Mouse (Mus musculus) neutrophil, adult 5-6 weeks (primary cell): Measurements from ENCODE around the gene Pnkp. TPM values are rescaled to one million over a fixed set of nuclear protein-coding genes. Genes with fewer than 3 reads are reported as not detected.

Experiments
- ATAC-seq: fragments of 151-379, 151-347 bp; 2 replicates; pipeline ENCODE4 v1.8.0; 2017; ENCODE audit warnings: mild to moderate bottlenecking, moderate TSS enrichment; ENCODE audit not compliant: insufficient number of reproducible peaks, poor library complexity, low FRiP score, severe bottlenecking; ENCODE audit errors: extremely low read depth
- total RNA-seq: library from RNA; stranded (forward); fragments of 200-1000 nt; gene quantifications from 2 replicates; pipeline ENCODE4 v1.2.3, GENCODE M21; 2017

Pnkp gene
- total RNA-seq, 1 experiment from 2014 or later, result 95.7 TPM

DNA sequence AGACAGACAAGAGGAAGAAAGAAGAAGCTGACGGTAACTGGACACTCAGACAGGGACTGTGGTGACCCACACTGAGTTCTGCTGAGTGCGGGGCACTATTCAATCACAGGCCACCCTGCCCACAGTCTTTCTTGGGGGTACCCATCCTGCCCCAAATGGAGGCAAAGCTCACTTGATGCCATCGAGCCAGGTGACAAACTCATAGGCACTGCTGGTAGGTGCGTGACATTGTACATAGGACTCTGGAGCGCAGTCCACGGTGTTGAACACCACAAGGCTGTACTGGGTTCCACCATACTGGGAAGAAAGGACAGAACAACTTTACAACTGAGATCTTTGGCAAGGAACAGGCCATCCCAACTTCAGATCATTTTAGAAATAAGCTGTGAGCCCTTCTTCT is 34.7 kb downstream of the Pnkp start:
- no peak for ATAC-seq

DNA sequence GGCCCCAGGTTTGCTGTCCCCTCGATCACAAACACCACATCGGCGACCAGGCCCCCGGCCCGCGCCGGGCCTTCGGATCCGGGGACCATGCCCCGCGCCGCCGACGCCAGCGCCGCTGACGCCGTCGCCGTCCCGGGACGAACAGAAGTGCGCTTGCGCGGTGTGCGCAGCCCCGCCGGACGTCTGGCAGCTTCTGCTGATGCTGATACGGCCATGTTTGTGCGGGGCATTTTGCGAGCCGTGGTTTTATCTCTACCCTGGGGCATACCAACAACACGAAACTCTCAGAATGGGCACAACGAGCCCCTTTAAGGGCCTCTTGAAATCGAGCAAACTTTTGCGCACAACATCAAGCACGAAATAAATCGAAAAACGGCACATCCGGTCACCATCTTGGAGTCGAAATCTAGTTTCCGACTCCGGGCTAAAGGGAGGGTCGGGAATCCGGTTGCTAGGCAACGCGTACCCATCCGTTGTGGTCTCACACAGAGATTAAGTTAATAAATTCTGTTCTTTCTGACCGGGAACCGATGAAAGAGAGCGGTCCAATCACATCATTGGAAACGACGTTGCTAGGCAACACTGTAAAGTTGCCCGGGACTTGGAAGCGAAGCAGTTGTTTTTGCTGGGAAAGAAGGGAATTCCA is 35.5 kb downstream of the Pnkp start, which contains the start of gene Med25:
Med25 (minus strand) TSS at position 437 of the 646 bp plus-strand sequence.
- peak; percentile 43; the same call in 1 of the 2 replicates for ATAC-seq

DNA sequence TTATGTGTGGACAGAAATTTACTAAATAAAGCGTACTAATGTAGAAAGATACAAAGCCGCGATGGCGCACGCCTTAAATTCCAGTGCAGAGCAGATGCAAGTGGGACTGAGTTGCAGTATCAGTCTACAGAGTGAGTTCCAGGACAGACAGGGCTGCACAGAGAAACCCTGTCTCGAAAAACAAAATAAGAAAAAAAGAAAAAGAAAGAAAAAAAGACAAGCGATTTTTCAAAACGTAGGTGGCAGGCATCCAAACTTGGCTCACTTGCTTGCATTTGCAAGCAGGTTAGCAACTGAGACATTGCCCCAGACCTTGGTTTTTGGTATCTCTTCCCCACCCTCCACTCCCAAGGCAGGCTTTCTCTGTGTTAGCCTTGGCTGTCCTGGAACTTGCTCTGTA is 36.3 kb downstream of the Pnkp start:
- ATAC-seq, result no peak

DNA sequence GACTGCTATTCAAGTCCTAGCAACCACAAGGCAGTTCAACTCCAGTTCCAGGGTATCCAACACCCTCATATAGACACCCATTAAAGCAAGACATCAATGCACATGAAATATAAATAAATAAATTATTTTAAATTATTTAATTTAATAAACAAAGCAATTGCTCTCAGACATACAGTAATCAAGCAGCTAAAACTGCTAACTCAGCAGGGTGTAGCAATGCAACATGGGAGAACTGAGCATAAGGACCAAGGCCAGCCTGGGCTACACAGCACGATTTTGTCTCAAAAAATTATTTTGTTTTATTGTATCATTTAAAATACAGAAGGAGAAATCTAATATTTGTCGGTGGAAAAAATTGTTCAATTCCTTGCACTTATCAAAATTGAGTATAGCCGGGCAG is 37.2 kb downstream of the Pnkp start:
- ATAC-seq, result no peak

DNA sequence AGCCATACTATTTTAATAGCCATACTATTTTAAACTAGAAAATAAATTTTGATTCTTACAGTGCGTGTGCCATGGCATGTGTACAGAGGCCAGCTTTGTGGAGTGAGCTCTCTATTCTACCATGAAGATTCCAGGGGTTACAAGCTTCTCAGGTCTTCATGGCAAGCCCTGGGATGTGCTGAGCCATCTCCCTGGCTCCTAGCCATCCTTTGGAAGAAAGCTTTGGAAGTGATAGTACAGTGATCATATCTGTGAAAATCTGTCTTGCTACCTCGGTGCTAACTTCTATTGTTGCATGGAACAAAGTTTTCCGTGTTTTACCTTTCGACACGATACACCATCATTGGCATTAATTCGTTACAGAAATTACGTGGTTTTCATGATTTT is 38.3 kb downstream of the Pnkp start:
- ATAC-seq, result no peak

DNA sequence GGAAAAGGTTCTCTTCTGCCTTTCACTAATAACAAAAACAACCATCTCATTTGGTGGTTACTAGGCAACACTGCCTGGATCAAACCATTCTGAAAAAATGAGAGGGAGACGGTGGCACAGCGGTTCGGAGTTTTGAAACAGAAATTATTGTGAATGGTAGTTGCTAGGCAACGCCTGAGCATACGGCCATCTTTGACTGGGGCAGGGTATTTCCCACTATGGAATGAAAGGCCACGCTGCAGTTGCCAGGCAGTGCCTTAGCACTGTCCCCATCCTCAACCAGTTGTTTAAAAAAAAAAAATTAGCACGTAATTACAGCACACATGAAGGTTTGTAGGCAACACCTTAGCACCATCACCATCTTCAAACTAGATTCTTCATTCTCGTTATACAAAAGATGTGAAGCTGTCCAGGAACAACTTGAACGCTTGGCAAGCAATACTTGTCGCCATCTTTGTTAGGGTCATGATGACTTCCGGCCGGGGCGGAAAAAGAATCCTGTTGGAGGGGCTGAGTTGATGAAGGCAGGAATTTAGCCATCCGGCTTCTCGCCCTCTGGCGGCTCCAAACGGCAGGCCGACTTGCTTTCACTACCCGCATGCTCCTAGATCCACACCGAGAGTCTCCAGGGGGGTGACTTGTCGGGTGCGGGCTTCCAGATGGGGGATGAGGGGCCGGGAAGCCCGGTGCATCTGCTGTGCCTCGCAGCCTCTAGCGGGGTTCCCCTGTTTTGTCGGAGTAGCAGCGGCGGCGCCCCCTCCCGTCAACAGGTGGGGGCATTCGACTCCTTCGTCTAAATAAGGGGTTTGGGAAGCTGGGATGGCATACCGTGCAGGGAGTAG is 38.9 kb downstream of the Pnkp start, which contains the start of gene Fuz:
Fuz (plus strand) TSS at position 487 of the 842 bp plus-strand sequence.
- peak; percentile 70 for ATAC-seq

DNA sequence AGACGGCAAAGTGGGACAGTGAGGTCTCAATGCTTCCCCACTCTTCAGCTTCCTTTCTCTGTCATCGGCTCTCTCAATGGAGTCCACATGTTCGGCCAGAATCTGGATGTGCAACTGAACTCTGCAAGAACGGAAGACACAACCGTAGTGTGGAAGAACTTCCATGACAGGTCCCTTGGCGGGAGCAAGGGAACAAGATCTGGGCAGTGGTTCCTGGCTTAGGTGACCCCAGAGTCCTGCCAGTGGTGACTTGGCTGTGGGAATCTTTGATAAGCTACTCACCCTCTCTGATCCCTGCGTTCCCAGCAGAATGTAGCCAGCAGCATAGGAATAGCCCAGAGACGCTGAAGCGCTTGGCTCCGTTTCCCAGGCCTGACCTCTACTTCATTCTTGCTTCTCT is 39.6 kb downstream of the Pnkp start:
- no peak for ATAC-seq

DNA sequence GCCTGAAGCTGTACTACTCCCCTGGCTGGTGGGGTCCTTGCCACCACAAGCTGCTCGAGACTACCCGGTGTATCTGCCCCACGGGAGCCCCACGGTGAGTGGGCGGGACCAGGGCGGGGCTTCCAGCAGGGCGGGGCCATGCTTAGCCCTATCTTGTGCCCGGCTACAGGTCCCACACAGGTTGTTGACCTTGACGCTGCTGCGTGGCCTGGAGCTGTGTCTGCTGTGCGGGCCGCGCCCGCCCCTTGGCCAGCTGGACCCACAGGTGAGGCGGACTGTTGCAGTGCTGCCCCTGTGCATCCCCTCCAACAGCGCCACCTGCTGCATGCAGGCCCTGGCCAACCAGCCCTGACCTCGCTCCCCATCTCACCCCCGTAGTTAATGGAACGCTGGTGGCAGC is 41.7 kb downstream of the Pnkp start:
- ATAC-seq, result no peak

DNA sequence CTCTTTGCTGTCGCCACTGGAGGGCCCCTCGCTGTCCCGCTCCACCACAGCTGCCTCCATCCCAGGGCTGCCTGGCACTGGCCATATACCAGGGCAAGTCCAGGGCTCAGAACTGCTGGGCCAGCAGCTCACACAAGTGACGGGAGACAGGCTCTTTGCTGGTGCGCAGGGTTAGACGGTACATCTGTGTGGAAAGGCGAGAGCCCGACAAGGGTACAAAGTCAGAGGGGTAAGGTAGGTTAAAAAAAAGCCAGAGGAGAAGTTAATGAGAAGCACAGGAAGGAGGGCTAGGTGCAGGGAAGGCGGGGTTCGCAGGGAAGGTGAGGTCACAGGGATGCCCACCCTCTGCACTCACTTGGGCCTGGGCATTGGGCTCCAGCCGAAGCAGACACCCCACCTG is 43.7 kb downstream of the Pnkp start:
- ATAC-seq, result no peak

DNA sequence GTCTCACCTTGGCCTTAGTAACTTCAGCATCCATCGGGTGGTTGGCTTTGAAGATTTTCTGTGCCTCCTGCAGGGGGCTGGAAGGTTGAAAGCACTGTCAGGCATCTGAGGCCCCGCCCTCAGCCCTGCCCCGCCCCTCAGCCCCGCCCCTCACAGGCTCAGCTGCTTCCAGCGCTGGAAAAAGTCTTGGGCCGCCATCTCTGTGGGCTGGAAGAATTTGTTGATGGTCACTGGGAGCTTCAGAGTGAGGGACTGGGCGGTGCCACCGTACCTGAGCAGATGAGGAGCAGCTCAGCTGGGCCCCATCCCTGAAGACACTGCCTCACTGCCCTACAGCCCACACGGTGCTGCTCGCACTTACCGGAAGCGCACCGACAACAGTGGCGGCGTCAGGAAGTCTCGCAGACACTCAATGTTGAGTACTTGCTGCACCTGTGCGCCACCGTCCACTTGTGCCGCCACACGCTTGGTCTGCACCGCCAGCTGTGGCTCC is 44.3 kb downstream of the Pnkp start:
- ATAC-seq, result peak; percentile 55

DNA sequence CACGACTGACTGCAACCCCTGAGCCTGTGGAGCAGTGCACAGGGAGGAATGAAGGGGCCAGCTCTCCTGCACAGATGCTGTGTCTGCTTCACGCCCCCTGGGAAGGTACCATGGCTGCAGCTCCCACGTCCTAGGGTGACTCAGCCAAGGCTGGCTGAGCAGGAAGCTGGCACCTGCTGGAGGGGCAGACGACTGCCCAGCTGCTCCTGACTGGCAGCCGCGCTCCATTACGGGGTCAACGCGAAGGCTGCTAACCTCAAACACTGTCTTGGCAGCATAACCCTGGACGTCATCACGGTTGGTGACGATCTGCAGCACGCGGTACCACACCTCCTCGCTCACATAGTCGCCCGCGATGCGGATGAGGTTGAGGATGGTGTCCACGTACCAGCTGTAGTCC is 48.5 kb downstream of the Pnkp start:
- no peak for ATAC-seq

DNA sequence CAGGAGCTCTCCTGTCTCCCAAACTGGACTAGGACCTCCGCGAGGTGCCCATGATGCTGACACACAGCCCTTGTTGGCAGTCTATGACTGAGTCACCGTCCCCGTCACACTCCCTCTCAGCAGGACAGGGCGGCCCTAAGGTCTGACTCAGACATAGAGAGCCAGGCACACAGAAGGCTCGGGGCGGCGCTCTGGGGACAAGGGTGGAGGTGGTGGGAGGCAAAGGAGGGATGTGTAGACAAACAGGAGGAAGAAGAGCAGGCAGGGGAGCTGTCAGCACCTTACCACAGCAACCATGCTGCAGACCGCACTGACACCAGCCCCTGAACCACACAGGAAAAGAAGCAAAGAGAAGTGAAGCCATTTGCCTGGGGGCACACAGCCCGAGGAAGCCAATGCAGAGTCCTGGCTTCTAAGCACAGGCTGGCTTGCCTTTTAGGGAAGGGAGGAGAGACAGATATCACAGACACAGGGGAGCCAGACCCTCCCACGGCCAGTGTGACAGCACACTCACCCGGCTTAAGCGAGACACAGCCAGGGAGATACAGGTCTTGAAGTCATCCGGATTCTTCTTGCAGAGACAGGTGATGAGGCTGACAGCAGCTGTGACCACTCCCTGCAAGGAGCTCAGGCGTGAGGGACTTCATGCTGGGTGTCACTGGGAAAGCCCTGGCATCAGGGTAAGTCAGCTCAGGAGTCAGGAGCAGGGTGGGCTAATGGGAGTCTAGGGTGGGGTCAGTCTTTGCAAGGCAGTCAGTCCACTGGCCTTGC is 52.0 kb downstream of the Pnkp start:
- ATAC-seq, result no peak

Other genes starting within 250 kb of the Pnkp start
- gene Myh14, start 186.3 kb upstream of the Pnkp start, total RNA-seq, result not detected in 2 replicates
- not detected in 2 replicates for gene Izumo2, start 148.4 kb upstream of the Pnkp start, total RNA-seq
- gene Vrk3, start 108.7 kb upstream of the Pnkp start, total RNA-seq, result 49.1 and 52.8 TPM in 2 replicates
- 0.98 and 1.5 TPM in 2 replicates for gene Zfp473, start 106.1 kb upstream of the Pnkp start, total RNA-seq
- 40.6 and 42.0 TPM in 2 replicates for gene Nup62, start 41.1 kb upstream of the Pnkp start, total RNA-seq
- gene Il4i1, start 40.8 kb upstream of the Pnkp start, total RNA-seq, result 25.3 and 28.3 TPM in 2 replicates
- 1.3 and 1.8 TPM in 2 replicates for gene Atf5, start 40.5 kb upstream of the Pnkp start, total RNA-seq
- 26.4 and 37.0 TPM in 2 replicates for gene Akt1s1, start 8.1 kb upstream of the Pnkp start, total RNA-seq
- 62.0 and 73.8 TPM in 2 replicates for gene Tbc1d17, start 8.1 kb upstream of the Pnkp start, total RNA-seq
- 5.2 and 9.7 TPM in 2 replicates for gene Ptov1, start 12.6 kb downstream of the Pnkp start, total RNA-seq
- 23.5 and 26.8 TPM in 2 replicates for gene Med25, start 35.6 kb downstream of the Pnkp start, total RNA-seq
- 22.1 and 29.9 TPM in 2 replicates for gene Fuz, start 38.9 kb downstream of the Pnkp start, total RNA-seq
- 23.9 and 29.8 TPM in 2 replicates for gene Ap2a1, start 72.4 kb downstream of the Pnkp start, total RNA-seq
- not detected in 2 replicates for gene Tsks, start 86.1 kb downstream of the Pnkp start, total RNA-seq
- not detected in 2 replicates for gene Cpt1c, start 117.7 kb downstream of the Pnkp start, total RNA-seq
- 41.1 and 52.0 TPM in 2 replicates for gene Prmt1, start 129.4 kb downstream of the Pnkp start, total RNA-seq
- gene Irf3, start 140.5 kb downstream of the Pnkp start, total RNA-seq, result 216 and 230 TPM in 2 replicates
- 17.8 and 20.9 TPM in 2 replicates for gene Bcl2l12, start 141.6 kb downstream of the Pnkp start, total RNA-seq
- gene Scaf1, start 159.2 kb downstream of the Pnkp start, total RNA-seq, result 35.7 and 39.7 TPM in 2 replicates
- gene Rras, start 160.8 kb downstream of the Pnkp start, total RNA-seq, result 4.9 and 7.1 TPM in 2 replicates
- 7.6 and 10.2 TPM in 2 replicates for gene Prr12, start 195.7 kb downstream of the Pnkp start, total RNA-seq
- gene Nosip, start 205.3 kb downstream of the Pnkp start, total RNA-seq, result 50.7 and 51.0 TPM in 2 replicates
- 19.8 and 21.8 TPM in 2 replicates for gene Prrg2, start 205.5 kb downstream of the Pnkp start, total RNA-seq
- 9.2 and 16.1 TPM in 2 replicates for gene Rcn3, start 235.1 kb downstream of the Pnkp start, total RNA-seq
- gene Fcgrt, start 246.7 kb downstream of the Pnkp start, total RNA-seq, result 29.6 and 32.2 TPM in 2 replicates